Mouse (Mus musculus): ENCODE results near the gene Rcc1. TPM values are rescaled to one million over a fixed set of nuclear protein-coding genes. Genes with fewer than 3 reads are reported as not detected.
"Not testable (repeated sequence)": the region's sequence is repeated elsewhere in the genome, so short reads cannot be mapped to it uniquely, and the experiment has no call there.

Gene Rcc1
- polyA plus RNA-seq, 1 experiment from 2014 or later = 42.4 TPM

GRCm38 (mm10) chr4:132291056-132291455 lies 62.3 kb downstream of the Rcc1 start:
- Histone ChIP-seq H3K4me1 (ENCODE audit: control insufficient read depth, insufficient read depth, low read length) (no peaks in the 10 kb centered on the region), H3K27me3 (replicated peaks; ENCODE audit: control insufficient read depth, insufficient read depth, low read length) (no peaks in the 10 kb centered on the region), H3K4me2 (ENCODE audit: low read length) (no peak overlapping the region), H3K27ac (ENCODE audit: low read depth, low read length) (no peak overlapping the region), H3K9me3 (replicated peaks; ENCODE audit: control insufficient read depth, low read length) (no peaks in the 10 kb centered on the region), H3K4me3 (ENCODE audit: low read depth, low read length) (no peak overlapping the region), H3K9ac (ENCODE audit: low read length) (no peak overlapping the region), H3K36me3 (ENCODE audit: control insufficient read depth, insufficient read depth, low read length) (peaks cover 49% of the 10 kb centered on the region)
- DNase-seq (ENCODE audit: low spot score) (no peak), ATAC-seq (no peak)
- 96% methylated on average over 4 of the region's 4 CpGs for WGBS

- H3K4me1 ChIP-seq (ENCODE audit: control insufficient read depth, insufficient read depth, low read length); H3K27me3 ChIP-seq (replicated peaks; ENCODE audit: control insufficient read depth, insufficient read depth, low read length); H3K27ac ChIP-seq (ENCODE audit: low read depth, low read length); H3K4me3 ChIP-seq (ENCODE audit: low read depth, low read length); ATAC-seq; H3K9ac ChIP-seq (ENCODE audit: low read length); H3K9me3 ChIP-seq (replicated peaks; ENCODE audit: control insufficient read depth, low read length); H3K4me2 ChIP-seq (ENCODE audit: low read length); DNase-seq (ENCODE audit: low spot score): not testable (repeated sequence)
- H3K36me3 ChIP-seq (ENCODE audit: control insufficient read depth, insufficient read depth, low read length) = peaks cover 58% of the 10 kb centered on the region
- WGBS = 91% methylated on average over 2 of the region's 5 CpGs
These were observed 64.6 kb downstream of the Rcc1 start for GRCm38 (mm10) chr4:132288840-132289239.

Other genes starting within 250 kb of the Rcc1 start
- gene Oprd1, start 209.1 kb downstream of the Rcc1 start, polyA plus RNA-seq (2014; fragmentation: Nextera tagmentation; extraction: Ambion mirVana) = 0.05 and 0.09 TPM in 2 replicates
- 164 and 174 TPM in 2 replicates for gene Ythdf2, start 141.3 kb downstream of the Rcc1 start, polyA plus RNA-seq (2014; fragmentation: Nextera tagmentation; extraction: Ambion mirVana)
- 26.6 and 38.3 TPM in 2 replicates for gene Gmeb1, start 92.0 kb downstream of the Rcc1 start, polyA plus RNA-seq (2014; fragmentation: Nextera tagmentation; extraction: Ambion mirVana)
- gene Taf12, start 79.2 kb downstream of the Rcc1 start, polyA plus RNA-seq (2014; fragmentation: Nextera tagmentation; extraction: Ambion mirVana) = 45.3 and 51.8 TPM in 2 replicates
- 0.30 and 0.79 TPM in 2 replicates for gene Rab42, start 50.2 kb downstream of the Rcc1 start, polyA plus RNA-seq (2014; fragmentation: Nextera tagmentation; extraction: Ambion mirVana)
- 87.3 and 97.9 TPM in 2 replicates for gene Trnau1ap, start 24.1 kb downstream of the Rcc1 start, polyA plus RNA-seq (2014; fragmentation: Nextera tagmentation; extraction: Ambion mirVana)
- gene Phactr4, start 68.9 kb upstream of the Rcc1 start, polyA plus RNA-seq (2014; fragmentation: Nextera tagmentation; extraction: Ambion mirVana) = 11.8 and 12.0 TPM in 2 replicates
- 6.2 and 6.3 TPM in 2 replicates for gene Med18, start 110.3 kb upstream of the Rcc1 start, polyA plus RNA-seq (2014; fragmentation: Nextera tagmentation; extraction: Ambion mirVana)
- 2.9 and 4.5 TPM in 2 replicates for gene Sesn2, start 156.9 kb upstream of the Rcc1 start, polyA plus RNA-seq (2014; fragmentation: Nextera tagmentation; extraction: Ambion mirVana)
- 1,314 and 1,514 TPM in 2 replicates for gene Atpif1, start 180.1 kb upstream of the Rcc1 start, polyA plus RNA-seq (2014; fragmentation: Nextera tagmentation; extraction: Ambion mirVana)
- 152 and 160 TPM in 2 replicates for gene Dnajc8, start 181.9 kb upstream of the Rcc1 start, polyA plus RNA-seq (2014; fragmentation: Nextera tagmentation; extraction: Ambion mirVana)
- 0.18 and 0.30 TPM in 2 replicates for gene Ptafr, start 210.5 kb upstream of the Rcc1 start, polyA plus RNA-seq (2014; fragmentation: Nextera tagmentation; extraction: Ambion mirVana)

Measured in forebrain, embryonic 14.5 days (tissue).